Mouse (Mus musculus) lung, postnatal 25 days (tissue): ENCODE results near the gene Bicral.

Source experiments
- DNase-seq: peaks from one replicate; pipeline ENCODE4 v3.0.0; 2022; ENCODE audit warnings: low spot score

The Bicral gene

DNA sequence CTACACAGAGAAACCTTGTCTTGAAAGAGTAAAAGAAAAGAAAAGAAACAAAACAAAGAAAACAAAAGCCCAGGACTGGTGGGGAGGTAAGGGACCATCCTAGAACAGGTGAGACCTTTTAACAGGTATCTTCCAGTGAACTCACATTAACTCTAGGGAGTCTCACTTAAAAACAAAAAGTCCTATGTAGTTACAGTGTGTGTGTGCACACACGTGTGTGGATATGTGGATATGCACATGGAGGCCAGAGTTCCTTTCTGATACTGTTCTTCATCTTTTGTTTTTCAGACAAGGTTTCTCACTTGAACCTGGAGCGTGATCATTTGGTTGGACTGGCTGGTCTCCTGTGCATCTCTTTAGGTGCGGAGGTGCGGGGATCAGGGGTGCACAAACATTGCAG lies 107.7 kb downstream of the Bicral start:
- no peak for DNase-seq

DNA sequence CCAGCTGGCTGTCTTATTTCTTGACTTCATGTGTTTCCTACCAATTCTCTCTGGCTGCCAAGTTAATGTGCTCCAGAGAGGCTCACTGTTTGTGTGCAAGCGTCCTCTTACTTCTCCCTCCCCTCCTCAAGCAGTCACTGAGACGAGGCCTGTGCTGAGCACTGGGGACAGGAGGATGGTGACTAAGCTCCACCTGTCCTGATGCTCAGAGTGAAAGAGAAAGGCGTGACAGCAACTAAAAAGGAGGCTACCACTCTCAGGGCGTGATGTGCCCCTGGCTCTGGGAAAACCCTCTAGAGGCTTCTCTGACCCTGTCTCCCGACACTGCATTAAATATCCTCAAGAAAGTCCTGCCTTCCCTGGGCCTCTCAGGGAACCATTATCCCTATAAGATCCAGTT lies 109.0 kb downstream of the Bicral start:
- DNase-seq: no peak
